Comparison of ENCODE assay signal across 28 mouse cellular contexts in genomic region chr14:58067586-58067985, GRCm38 (mm10). TPM values are rescaled to one million over a fixed set of nuclear protein-coding genes. Genes with fewer than 3 reads are reported as not detected.
DNase-seq lines count a peak whose midpoint lies in the region; ATAC-seq and TF ChIP-seq lines count a peak whose summit lies in the region.
"Had no signal": no experiment of that assay in that cellular context is flagged by ENCODE, and none has a peak within 500 bp of the region (broad histone marks: within the 10 kb centered on the region; RNA-seq: fewer than 3 reads in every experiment).

No protein-coding gene starts in this region.

- H3K9me3 ChIP-seq in intestine, embryonic 14.5 days (ENCODE audit: control insufficient read depth, low read length) = no peaks in the 10 kb centered on the region
- H3K9me3 ChIP-seq in intestine, embryonic 15.5 days = no peaks in the 10 kb centered on the region
- no peaks in the 10 kb centered on the region for H3K9me3 ChIP-seq in lung, embryonic 14.5 days (ENCODE audit: low read depth, low read length)
- H3K9me3 ChIP-seq: embryonic facial prominence, embryonic 13.5 days; embryonic facial prominence, embryonic 15.5 days; forebrain, embryonic 10.5 days; forebrain, embryonic 12.5 days had no signal

- H3K27ac ChIP-seq in intestine, embryonic 14.5 days (ENCODE audit: low read depth) = no peak overlapping the region
- H3K27ac ChIP-seq in intestine, embryonic 15.5 days = no peak overlapping the region
- H3K27ac ChIP-seq in lung, embryonic 14.5 days (ENCODE audit: low read depth) = no peak overlapping the region
- H3K27ac ChIP-seq: embryonic facial prominence, embryonic 13.5 days; embryonic facial prominence, embryonic 15.5 days; forebrain, embryonic 10.5 days; forebrain, embryonic 12.5 days had no signal

- no peaks in the 10 kb centered on the region for H3K36me3 ChIP-seq in intestine, embryonic 14.5 days (ENCODE audit: control insufficient read depth, insufficient read depth, low read length)
- H3K36me3 ChIP-seq in intestine, embryonic 15.5 days = no peaks in the 10 kb centered on the region
- no peaks in the 10 kb centered on the region for H3K36me3 ChIP-seq in lung, embryonic 14.5 days (ENCODE audit: insufficient read depth)
- H3K36me3 ChIP-seq: embryonic facial prominence, embryonic 13.5 days; embryonic facial prominence, embryonic 15.5 days; forebrain, embryonic 10.5 days; forebrain, embryonic 12.5 days; G1E had no signal

- H3K4me3 ChIP-seq in intestine, embryonic 14.5 days (ENCODE audit: low read depth, low read length) = no peak overlapping the region
- no peak overlapping the region for H3K4me3 ChIP-seq in intestine, embryonic 15.5 days (replicated peaks)
- no peak overlapping the region for H3K4me3 ChIP-seq in lung, embryonic 14.5 days (ENCODE audit: low read depth, low read length)
- H3K4me3 ChIP-seq: embryonic facial prominence, embryonic 13.5 days; embryonic facial prominence, embryonic 15.5 days; erythroblast, embryonic 14.5 days; forebrain, embryonic 10.5 days; forebrain, embryonic 12.5 days had no signal

- no peak overlapping the region for H3K4me2 ChIP-seq in intestine, embryonic 14.5 days (ENCODE audit: low read length)
- no peak overlapping the region for H3K4me2 ChIP-seq in intestine, embryonic 15.5 days (replicated peaks)
- no peak overlapping the region for H3K4me2 ChIP-seq in lung, embryonic 14.5 days
- H3K4me2 ChIP-seq: embryonic facial prominence, embryonic 13.5 days; embryonic facial prominence, embryonic 15.5 days; forebrain, embryonic 12.5 days had no signal

- DNase-seq in intestine, embryonic 14.5 days (ENCODE audit: low spot score) = peak; percentile 13
- DNase-seq in lung, embryonic 14.5 days = peak; percentile 57
- DNase-seq in lung, postnatal 25 days (ENCODE audit: low spot score) = no peak
- peak; percentile 64 for DNase-seq in lung, postnatal 36 days
- DNase-seq in lung, postnatal 14 days = no peak
- peak; percentile 23 for DNase-seq in brain, embryonic 14.5 days (ENCODE audit: low read depth)
- DNase-seq: adrenal gland, adult 8-10 months; adrenal gland, postnatal 14 days; adrenal gland, postnatal 36 days; B cell, adult 2 months; cerebellum, adult 11 months; cerebellum, adult 18-20 months; cerebellum, adult 8-10 months; cerebellum, adult 9-11 months; cerebellum, postnatal 14 days; cerebellum, postnatal 36 days; embryo, embryonic 11 days had no signal

- 57% methylated on average over 2 of the region's 2 CpGs for WGBS in intestine, embryonic 14.5 days
- 63% methylated on average over 2 of the region's 2 CpGs for WGBS in intestine, embryonic 15.5 days
- WGBS in lung, embryonic 14.5 days = 27% methylated on average over 2 of the region's 2 CpGs

- H3K9ac ChIP-seq in intestine, embryonic 14.5 days (ENCODE audit: low read length) = no peak overlapping the region
- no peak overlapping the region for H3K9ac ChIP-seq in intestine, embryonic 15.5 days
- H3K9ac ChIP-seq in lung, embryonic 14.5 days = no peak overlapping the region
- H3K9ac ChIP-seq: embryonic facial prominence, embryonic 13.5 days; embryonic facial prominence, embryonic 15.5 days; forebrain, embryonic 12.5 days had no signal

- no peak for TF ChIP-seq CTCF in lung, embryonic 14.5 days (IDR thresholded peaks at IDR 0.05; ENCODE audit: low read depth)
- no peak for TF ChIP-seq CTCF in brain, embryonic 14.5 days (IDR thresholded peaks at IDR 0.05; ENCODE audit: borderline replicate concordance, extremely low read depth, insufficient read depth, insufficient read length)

- no peak for TF ChIP-seq POLR2A in brain, embryonic 14.5 days (IDR thresholded peaks at IDR 0.05; ENCODE audit: borderline replicate concordance, extremely low read depth, insufficient read depth, insufficient read length, poor library complexity, severe bottlenecking)

- peaks cover 26% of the 10 kb centered on the region for H3K27me3 ChIP-seq in intestine, embryonic 14.5 days (replicated peaks; ENCODE audit: control insufficient read depth, insufficient read depth, low read length)
- peaks cover 7% of the 10 kb centered on the region; the same call in 1 of the 2 replicates for H3K27me3 ChIP-seq in intestine, embryonic 15.5 days (replicated peaks)
- H3K27me3 ChIP-seq in lung, embryonic 14.5 days (ENCODE audit: insufficient read depth, low read length) = peaks cover 52% of the 10 kb centered on the region

- peaks cover 6% of the 10 kb centered on the region; the same call in 1 of the 2 replicates for H3K4me1 ChIP-seq in intestine, embryonic 14.5 days (replicated peaks; ENCODE audit: control insufficient read depth, insufficient read depth, low read length)
- peaks cover 5% of the 10 kb centered on the region; the same call in 1 of the 2 replicates for H3K4me1 ChIP-seq in intestine, embryonic 15.5 days (replicated peaks)
- no peaks in the 10 kb centered on the region for H3K4me1 ChIP-seq in lung, embryonic 14.5 days (ENCODE audit: insufficient read depth)

- ATAC-seq in intestine, embryonic 14.5 days (replicated peaks; ENCODE audit: low FRiP score, low TSS enrichment, low read depth) = no peak
- ATAC-seq in intestine, embryonic 15.5 days = no peak
- no peak for ATAC-seq in lung, embryonic 14.5 days (ENCODE audit: insufficient read depth)
- ATAC-seq: activated CD4-positive, CD25-positive, alpha-beta regulatory T cell, adult 4 months; CD4-positive, CD25-positive, alpha-beta regulatory T cell, adult 4 months; forebrain, embryonic 14.5 days; Patski had no signal

RNA-seq across cellular contexts. Expression of gene Fgf9, which starts 2.8 kb away (rescaled TPM):
- polyA plus RNA-seq in intestine, embryonic 14.5 days (2014; fragmentation: Nextera tagmentation; extraction: Ambion mirVana) = 21.1 and 22.1 TPM in 2 replicates
- 17.1 and 19.3 TPM in 2 replicates for polyA plus RNA-seq in intestine, embryonic 15.5 days (2015; fragmentation: Nextera tagmentation; extraction: Ambion mirVana)
- 7.8 and 9.1 TPM in 2 replicates for polyA plus RNA-seq in lung, embryonic 14.5 days (2014; fragmentation: Nextera tagmentation; extraction: Ambion mirVana)
- polyA plus RNA-seq in brain, embryonic 14.5 days (2012; rRNA removed) = 4.3 and 7.8 TPM in 2 replicates
- polyA plus RNA-seq: CD4-positive, CD25-positive, alpha-beta regulatory T cell, adult 4 months; erythroblast, embryonic 14.5 days; G1E had no signal

Comparison
In these comparisons a context has a peak if more than half of its experiments do, and no peak if none do; other contexts are left out.
1. DNase-seq: peak in intestine, embryonic 14.5 days (single experiment), lung, embryonic 14.5 days (single experiment), lung, postnatal 36 days (single experiment) and brain, embryonic 14.5 days (single experiment); none in lung, postnatal 25 days (single experiment) and lung, postnatal 14 days (single experiment).